Mouse (Mus musculus) spleen, adult 2 months (tissue): ENCODE data around the gene Hpd.

Experiments
- CTCF ChIP-seq: fragments of 200-500 bp; IDR thresholded peaks from 2 replicates; pipeline ENCODE4 v1.5.1; 2011; ENCODE audit warnings: mild to moderate bottlenecking, inconsistent platforms; ENCODE audit not compliant: insufficient read depth, insufficient read length, insufficient replicate concordance; ENCODE audit errors: extremely low read depth
- POLR2A ChIP-seq: fragments of 200-500 bp; IDR thresholded peaks from 2 replicates; pipeline ENCODE4 v1.6.1; 2011; ENCODE audit warnings: low read depth, low read length, inconsistent platforms

DNA sequence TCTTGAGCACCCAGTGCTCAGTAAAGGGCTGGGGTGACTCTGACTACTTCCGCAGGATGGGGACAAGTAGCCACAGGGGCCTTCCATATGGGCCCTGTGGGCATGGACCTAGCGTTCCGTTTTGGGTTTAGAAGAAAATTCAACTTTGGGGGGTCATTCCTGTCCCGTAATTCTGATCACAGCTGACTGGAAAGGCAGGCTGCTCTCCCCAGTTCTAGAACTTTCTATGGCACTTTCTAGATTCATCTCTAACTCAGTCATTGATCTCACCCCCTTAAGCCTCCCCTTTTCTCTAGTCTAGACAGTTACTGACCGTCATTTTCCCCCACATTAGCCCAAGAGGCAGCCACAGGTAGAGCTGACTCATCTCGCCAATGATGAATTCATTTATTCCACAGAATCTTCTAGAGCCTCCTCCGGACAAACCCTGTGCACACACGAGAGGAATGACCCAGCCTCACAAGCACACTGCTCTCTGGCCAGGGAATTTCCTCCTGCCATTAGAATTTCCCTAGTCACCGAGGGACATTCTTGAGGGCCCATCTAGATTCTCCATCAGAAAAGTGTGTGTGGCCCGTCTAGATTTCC is 53.3 kb downstream of the Hpd start:
- TF ChIP-seq CTCF: no peak
- no peak; the same call in 1 of the 2 replicates for TF ChIP-seq POLR2A
